Mouse (Mus musculus): ENCODE results near the gene Dpf2. TPM values are rescaled to one million over a fixed set of nuclear protein-coding genes. Genes with fewer than 3 reads are reported as not detected.
A peak's percentile ranks its signal among the peaks of the same experiment; 100 is the strongest.

Gene Dpf2
- total RNA-seq, 2 experiments from 2014 or later = 19.4 to 71.4 TPM

- peak; percentile 90 for ATAC-seq (replicated peaks; ENCODE audit: low FRiP score, poor library complexity, severe bottlenecking)
Measured at GRCm38 (mm10) chr19:5937836-5938406, 25.1 kb upstream of the Dpf2 start.

- no peak for ATAC-seq (replicated peaks; ENCODE audit: low FRiP score, poor library complexity, severe bottlenecking)
Measured at GRCm38 (mm10) chr19:5937095-5937835, 24.5 kb upstream of the Dpf2 start.

- ATAC-seq (replicated peaks; ENCODE audit: low FRiP score, poor library complexity, severe bottlenecking) = no peak
Measured at GRCm38 (mm10) chr19:5935691-5936090, 22.9 kb upstream of the Dpf2 start.

GRCm38 (mm10) chr19:5935266-5935665 is 22.5 kb upstream of the Dpf2 start:
- no peak for ATAC-seq (replicated peaks; ENCODE audit: low FRiP score, poor library complexity, severe bottlenecking)

GRCm38 (mm10) chr19:5929634-5930596 is 17.1 kb upstream of the Dpf2 start:
- ATAC-seq (replicated peaks; ENCODE audit: low FRiP score, poor library complexity, severe bottlenecking) = no peak

GRCm38 (mm10) chr19:5928546-5928945 is 15.7 kb upstream of the Dpf2 start:
- no peak for ATAC-seq (replicated peaks; ENCODE audit: low FRiP score, poor library complexity, severe bottlenecking)

- ATAC-seq (replicated peaks; ENCODE audit: low FRiP score, poor library complexity, severe bottlenecking) = peak; percentile 50
Measured at GRCm38 (mm10) chr19:5928104-5928503, 15.3 kb upstream of the Dpf2 start.

GRCm38 (mm10) chr19:5927532-5927931 is 14.7 kb upstream of the Dpf2 start:
- ATAC-seq (replicated peaks; ENCODE audit: low FRiP score, poor library complexity, severe bottlenecking) = no peak

GRCm38 (mm10) chr19:5927026-5927425 is 14.2 kb upstream of the Dpf2 start:
- no peak for ATAC-seq (replicated peaks; ENCODE audit: low FRiP score, poor library complexity, severe bottlenecking)

GRCm38 (mm10) chr19:5925311-5925855 is 12.6 kb upstream of the Dpf2 start:
- no peak for ATAC-seq (replicated peaks; ENCODE audit: low FRiP score, poor library complexity, severe bottlenecking)

- peak; percentile 83 for ATAC-seq (replicated peaks; ENCODE audit: low FRiP score, poor library complexity, severe bottlenecking)
Measured at GRCm38 (mm10) chr19:5924713-5925093, 11.9 kb upstream of the Dpf2 start, which contains the start of gene Cdc42ep2. Gene Cdc42ep2 (minus strand): TSS chr19:5924816.

GRCm38 (mm10) chr19:5923990-5924712 is 11.3 kb upstream of the Dpf2 start:
- ATAC-seq (replicated peaks; ENCODE audit: low FRiP score, poor library complexity, severe bottlenecking) = peak; percentile 60

- no peak for ATAC-seq (replicated peaks; ENCODE audit: low FRiP score, poor library complexity, severe bottlenecking)
Measured at GRCm38 (mm10) chr19:5922963-5923362, 10.2 kb upstream of the Dpf2 start.

GRCm38 (mm10) chr19:5922119-5922942 is 9.5 kb upstream of the Dpf2 start:
- ATAC-seq (replicated peaks; ENCODE audit: low FRiP score, poor library complexity, severe bottlenecking) = peak; percentile 40

- ATAC-seq (replicated peaks; ENCODE audit: low FRiP score, poor library complexity, severe bottlenecking) = peak; percentile 16; the same call in 1 of the 2 replicates
Measured at GRCm38 (mm10) chr19:5921715-5922114, 8.9 kb upstream of the Dpf2 start.

- ATAC-seq (replicated peaks; ENCODE audit: low FRiP score, poor library complexity, severe bottlenecking) = peak; percentile 92
Measured at GRCm38 (mm10) chr19:5912103-5913006, 455 bp downstream of the Dpf2 start.

GRCm38 (mm10) chr19:5911430-5912102 is 1.2 kb downstream of the Dpf2 start:
- ATAC-seq (replicated peaks; ENCODE audit: low FRiP score, poor library complexity, severe bottlenecking) = no peak
